Mouse (Mus musculus): Measurements from ENCODE around the gene Larp7.

Gene Larp7

DNA sequence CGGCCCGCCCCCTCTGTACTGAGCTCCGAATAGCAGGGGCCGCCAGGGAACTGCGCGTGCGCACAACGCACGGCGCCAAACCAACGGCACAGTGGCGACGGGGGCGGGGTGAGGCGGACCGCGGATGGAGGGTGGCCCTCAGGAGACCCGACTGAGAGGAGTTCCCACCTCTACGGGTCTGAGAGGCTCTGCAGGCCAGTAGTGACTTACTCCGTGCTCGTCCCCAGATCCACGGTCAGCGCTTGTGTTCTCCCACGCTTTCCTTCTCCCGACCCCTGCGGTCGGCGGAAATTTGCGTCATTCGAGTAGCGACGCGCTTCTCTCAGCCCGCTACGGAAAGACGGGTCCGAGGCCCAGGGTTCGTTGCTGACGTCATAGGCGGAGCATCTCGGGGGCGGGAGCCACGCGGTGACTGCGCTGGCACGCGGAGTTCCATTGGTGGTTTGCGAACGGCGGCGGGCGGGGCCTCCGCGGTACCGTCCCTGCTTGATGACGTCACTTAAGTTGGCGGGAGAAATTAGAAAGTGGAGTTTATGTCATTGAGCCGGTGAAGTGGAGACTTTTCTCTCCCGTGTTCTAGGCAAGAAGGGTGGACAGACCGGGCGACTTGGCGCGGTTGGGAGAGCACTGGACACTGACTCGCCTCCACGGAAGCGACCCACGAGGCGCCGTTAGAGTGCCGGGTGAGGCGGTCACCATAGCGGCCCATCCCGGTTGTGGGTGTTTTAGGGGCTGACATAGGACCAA lies at the start of gene Larp7, which contains the start of gene Zgrf1:
Larp7 (minus strand) TSS at position 377 of the 747 bp plus-strand sequence.
Zgrf1 (plus strand) TSS at position 517 of the 747 bp plus-strand sequence.
- DNase-seq (ENCODE audit: low read depth, low spot score) = peak; percentile 100

DNA sequence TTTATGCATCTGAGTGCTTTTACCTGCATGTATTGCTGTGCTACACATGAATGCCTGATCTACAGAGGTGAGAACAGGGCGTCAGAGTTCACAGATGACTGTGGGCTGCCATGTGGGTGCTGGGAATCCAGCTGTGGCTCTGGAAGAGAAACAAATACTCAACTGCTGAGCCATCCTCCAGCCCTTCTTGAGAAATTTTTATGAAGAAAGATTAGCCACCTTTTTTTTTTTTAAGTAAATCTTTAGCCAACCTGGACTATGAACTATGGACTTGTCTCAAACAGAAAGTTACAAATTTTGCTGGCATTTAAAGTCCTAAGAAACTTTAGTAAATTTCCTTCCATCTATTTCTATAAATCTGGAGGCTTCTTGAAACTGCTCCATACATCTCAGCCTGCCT lies 44.0 kb upstream of the Larp7 start:
- no peak for DNase-seq (ENCODE audit: low read depth, low spot score)

GRCm38 (mm10) chr3:127572557-127572956 lies 19.4 kb upstream of the Larp7 start:
- DNase-seq (ENCODE audit: low read depth, low spot score) = peak; percentile 73

- DNase-seq (ENCODE audit: low read depth, low spot score) = peak; percentile 12
These were observed 12.0 kb upstream of the Larp7 start for GRCm38 (mm10) chr3:127565129-127565528.

DNA sequence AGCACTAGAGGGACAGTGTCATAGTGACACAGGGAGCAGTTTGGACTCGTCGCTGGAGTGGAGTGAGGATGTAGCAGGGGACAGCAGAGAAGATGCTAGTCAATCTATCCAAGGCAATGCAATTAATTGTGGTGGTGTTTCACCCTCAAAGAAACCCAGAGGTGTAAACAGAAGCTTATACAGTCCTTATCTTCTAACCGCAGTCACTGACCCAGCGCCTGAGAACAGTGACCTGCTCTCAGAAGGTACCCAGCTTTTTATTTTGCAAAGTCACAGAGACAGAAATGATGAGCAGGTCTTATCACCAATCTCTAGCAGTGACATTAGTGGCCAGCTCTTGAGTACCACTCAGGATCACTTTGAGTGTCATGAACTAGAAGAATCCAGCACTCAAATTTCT lies 9.8 kb upstream of the Larp7 start:
- DNase-seq (ENCODE audit: low read depth, low spot score) = no peak

- DNase-seq (ENCODE audit: low read depth, low spot score) = no peak
These were observed 5.1 kb upstream of the Larp7 start for GRCm38 (mm10) chr3:127558201-127558600.

GRCm38 (mm10) chr3:127554723-127555122 lies 1.6 kb upstream of the Larp7 start:
- DNase-seq (ENCODE audit: low read depth, low spot score) = peak; percentile 12

DNA sequence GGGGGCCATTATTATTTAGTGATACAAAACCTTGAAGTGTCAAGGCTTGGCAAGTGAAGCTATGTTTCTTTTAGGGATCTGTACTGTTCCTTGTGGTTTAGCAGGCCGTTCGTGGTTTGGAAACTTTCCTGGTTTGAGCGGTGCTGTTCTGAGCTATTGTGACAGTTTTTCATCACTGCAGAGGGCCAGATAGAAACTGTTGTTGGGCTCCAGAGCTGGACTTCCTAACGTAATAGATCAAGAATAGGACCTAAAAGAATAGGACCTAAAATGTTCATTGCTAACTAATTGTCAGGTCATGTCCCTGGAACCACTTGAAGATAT lies 533 bp upstream of the Larp7 start:
- DNase-seq (ENCODE audit: low read depth, low spot score) = no peak

DNA sequence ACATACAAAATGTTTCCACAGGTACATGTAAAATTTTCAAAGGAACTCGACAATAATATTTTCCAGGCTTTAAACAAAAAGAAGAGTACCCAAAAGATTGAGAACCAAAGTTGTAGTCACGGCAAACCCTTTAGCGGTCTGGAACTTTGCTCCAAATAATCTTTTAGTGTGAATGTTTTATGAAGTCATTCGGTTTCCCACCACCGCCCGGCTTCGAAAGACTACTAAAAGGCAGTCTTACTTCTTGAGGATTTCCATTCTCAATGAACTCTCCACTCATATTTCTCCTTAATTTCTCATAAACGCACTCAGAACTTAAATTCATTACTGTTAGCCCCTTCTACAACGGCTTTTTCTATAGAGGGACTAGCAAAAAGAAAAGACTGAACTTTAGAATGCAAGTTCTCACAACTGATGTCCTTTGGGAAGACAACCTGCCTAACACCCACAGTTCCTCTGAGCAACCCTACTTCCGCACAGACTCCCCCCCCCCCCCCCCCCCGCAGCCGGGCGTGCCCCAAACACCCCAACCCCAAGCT lies 646 bp downstream of the Larp7 start:
- DNase-seq (ENCODE audit: low read depth, low spot score) = no peak

DNA sequence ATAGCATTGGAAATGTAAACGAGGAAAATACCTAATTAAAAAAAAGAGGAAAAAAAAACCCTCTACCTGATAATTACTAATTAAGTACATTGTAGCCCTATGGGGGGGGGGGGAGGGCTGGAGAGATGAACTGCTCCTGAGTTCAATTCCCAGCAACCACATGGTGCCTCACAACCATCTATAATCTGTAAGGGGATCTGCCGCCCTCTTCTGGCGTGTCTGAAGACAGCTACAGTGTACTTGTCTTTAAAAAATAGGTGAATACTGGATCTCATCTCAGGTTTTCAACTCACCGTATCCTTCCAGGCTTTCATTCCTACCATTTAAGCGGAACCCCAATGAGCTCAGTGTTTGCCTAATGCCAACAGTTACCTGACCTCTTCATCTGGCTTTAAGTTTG lies 5.3 kb downstream of the Larp7 start:
- peak; percentile 24 for DNase-seq (ENCODE audit: low read depth, low spot score)

- no peak for DNase-seq (ENCODE audit: low read depth, low spot score)
These were observed 8.5 kb downstream of the Larp7 start for GRCm38 (mm10) chr3:127544610-127545121.

- no peak for DNase-seq (ENCODE audit: low read depth, low spot score)
These were observed 9.2 kb downstream of the Larp7 start for GRCm38 (mm10) chr3:127543976-127544375.

DNA sequence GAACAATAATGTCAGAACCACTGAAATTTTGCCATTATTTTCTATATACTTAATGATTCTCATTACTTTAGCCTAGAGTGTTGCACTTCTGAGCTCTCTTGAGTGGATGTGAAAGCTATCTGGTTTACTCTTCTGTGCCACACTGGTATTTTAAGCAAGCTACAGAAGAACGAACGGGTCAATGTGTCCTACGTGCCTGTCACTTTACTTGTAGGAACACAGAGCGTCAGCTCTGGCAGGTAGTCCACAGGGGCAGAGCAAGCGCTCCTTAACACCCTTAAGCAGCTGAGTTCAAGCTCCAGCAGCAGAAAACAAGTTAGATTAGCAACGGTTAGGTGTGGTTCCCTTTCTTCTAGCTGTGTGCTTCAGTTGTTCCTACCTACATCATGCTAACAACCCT lies 14.0 kb downstream of the Larp7 start:
- no peak for DNase-seq (ENCODE audit: low read depth, low spot score)

GRCm38 (mm10) chr3:127530293-127530692 lies 22.9 kb downstream of the Larp7 start:
- DNase-seq (ENCODE audit: low read depth, low spot score) = no peak

DNA sequence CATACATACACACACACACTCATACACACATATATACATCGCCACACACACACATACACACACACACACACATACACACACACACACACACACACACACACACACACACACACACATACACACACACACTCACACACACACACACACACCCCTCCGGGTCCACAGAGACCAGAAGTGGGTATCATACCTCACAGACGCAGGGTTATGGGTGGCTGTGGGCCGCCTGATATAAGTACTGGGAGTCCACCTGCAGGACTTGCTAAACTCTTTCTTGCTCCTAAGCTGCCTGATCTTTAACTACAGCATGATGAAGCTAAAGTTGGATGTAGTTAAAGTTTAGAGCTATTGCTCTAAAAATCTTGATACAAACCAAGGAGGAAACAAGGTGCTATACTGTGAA lies 23.3 kb downstream of the Larp7 start:
- no peak for DNase-seq (ENCODE audit: low read depth, low spot score)

- DNase-seq (ENCODE audit: low read depth, low spot score) = no peak
These were observed 23.9 kb downstream of the Larp7 start for GRCm38 (mm10) chr3:127529210-127529609.

DNA sequence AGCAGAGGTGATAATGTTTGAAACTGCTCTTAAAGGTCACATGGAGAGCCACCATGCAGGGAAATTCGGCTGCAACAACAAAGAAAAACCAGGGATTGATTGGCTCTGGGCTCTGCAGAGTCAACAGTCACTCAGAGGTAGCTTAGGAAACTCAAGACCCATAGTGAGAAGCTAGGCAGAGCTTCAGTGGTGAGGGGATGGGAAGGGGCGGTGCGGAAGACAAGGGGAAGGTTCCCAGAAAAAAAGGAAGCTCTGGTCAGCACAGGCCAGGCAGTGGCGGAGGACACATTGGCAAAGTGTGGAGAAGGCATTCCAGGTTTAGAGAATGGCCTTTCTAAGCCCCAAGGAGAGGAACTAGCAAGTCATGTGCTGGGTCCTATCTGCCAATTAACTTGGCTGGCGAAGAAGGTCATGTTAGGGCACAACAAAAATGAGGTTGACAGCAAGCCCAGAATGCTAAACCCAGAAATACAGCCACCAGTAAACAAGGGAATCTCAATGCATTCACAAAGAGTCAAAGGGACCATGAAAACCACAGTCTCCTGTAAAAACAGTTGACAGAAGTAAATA lies 25.6 kb downstream of the Larp7 start:
- DNase-seq (ENCODE audit: low read depth, low spot score) = peak; percentile 17

DNA sequence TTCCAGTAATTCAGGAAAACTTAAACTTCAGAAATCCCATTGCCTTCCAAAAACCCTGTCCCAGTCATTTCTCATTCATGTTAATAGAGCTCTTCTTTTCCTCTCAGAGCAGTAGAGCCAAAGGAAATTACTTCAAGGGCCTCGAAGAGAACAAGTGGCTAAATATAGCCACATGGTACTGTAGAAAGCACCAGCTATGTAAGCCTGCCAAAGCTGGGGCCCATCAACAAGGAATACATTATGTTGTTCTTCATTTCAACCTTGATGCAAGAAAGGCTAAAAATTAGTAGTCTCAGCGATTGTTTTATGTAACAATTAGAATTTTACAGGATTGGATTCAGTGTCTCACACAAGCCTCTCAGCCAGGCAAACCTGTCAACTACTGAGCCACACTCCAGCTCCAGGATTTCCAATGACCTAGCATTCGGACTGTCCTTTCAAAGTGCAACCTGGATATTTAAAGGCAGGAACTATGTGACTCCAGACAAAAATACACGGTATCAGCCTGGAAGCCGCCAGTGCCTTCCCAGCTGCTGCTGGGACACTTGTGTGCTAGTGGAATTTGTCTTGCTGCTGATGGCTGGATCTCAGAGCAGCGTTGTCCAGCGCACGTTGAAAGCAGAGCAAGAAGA lies 27.8 kb downstream of the Larp7 start:
- DNase-seq (ENCODE audit: low read depth, low spot score) = peak; percentile 24

GRCm38 (mm10) chr3:127521156-127521555 lies 32.0 kb downstream of the Larp7 start:
- DNase-seq (ENCODE audit: low read depth, low spot score) = no peak

GRCm38 (mm10) chr3:127520300-127520699 lies 32.8 kb downstream of the Larp7 start:
- no peak for DNase-seq (ENCODE audit: low read depth, low spot score)

DNA sequence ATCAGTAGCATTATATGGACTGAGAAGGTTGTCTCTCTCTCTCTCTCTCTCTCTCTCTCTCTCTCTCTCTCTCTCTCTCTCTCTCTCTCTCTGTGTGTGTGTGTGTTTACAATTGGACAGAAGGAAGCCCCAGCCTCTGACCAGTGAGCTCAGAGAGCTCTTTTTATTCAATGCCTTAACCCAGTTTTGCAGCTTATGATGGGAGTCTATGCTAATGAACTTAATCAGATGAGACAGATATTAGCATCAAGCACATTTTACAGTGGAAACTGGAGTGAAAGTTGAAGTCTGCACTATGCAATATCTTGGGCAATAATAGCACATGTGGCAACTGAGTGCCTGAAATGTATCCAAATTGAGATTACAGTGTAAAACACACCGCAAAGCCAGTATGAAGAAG lies 37.9 kb downstream of the Larp7 start:
- no peak for DNase-seq (ENCODE audit: low read depth, low spot score)

- no peak for DNase-seq (ENCODE audit: low read depth, low spot score)
These were observed 39.5 kb downstream of the Larp7 start for GRCm38 (mm10) chr3:127513699-127514098.
